Mouse (Mus musculus) common myeloid progenitor, adult 5-6 weeks (primary cell): ENCODE data around the gene Ltn1. TPM values are rescaled to one million over a fixed set of nuclear protein-coding genes. Genes with fewer than 3 reads are reported as not detected.

ENCODE experiments used
- total RNA-seq: library from RNA; stranded (forward); fragments of 200-1000, 187-1606 nt; gene quantifications from 2 replicates; pipeline ENCODE4 v1.2.3, GENCODE M21; 2017

Gene Ltn1
- total RNA-seq, 1 experiment from 2014 or later = 38.3 TPM

Other genes starting within 250 kb of the Ltn1 start
- 13.5 and 14.9 TPM in 2 replicates for gene N6amt1, start 78.4 kb downstream of the Ltn1 start, total RNA-seq
- 12.3 and 16.1 TPM in 2 replicates for gene Rwdd2b, start 8.0 kb upstream of the Ltn1 start, total RNA-seq
- 135 and 172 TPM in 2 replicates for gene Usp16, start 22.1 kb upstream of the Ltn1 start, total RNA-seq
- 907 and 916 TPM in 2 replicates for gene Cct8, start 63.3 kb upstream of the Ltn1 start, total RNA-seq
- gene Map3k7cl, start 120.7 kb upstream of the Ltn1 start, total RNA-seq = not detected in 2 replicates